Mouse (Mus musculus) kidney, postnatal 0 days (tissue): ENCODE results near the gene A130010J15Rik. TPM values are rescaled to one million over a fixed set of nuclear protein-coding genes. Genes with fewer than 3 reads are reported as not detected.
A peak's percentile ranks its signal among the peaks of the same experiment; 100 is the strongest.

Source experiments
- ATAC-seq: fragments of 200-750 bp; cut with Nextera tagmentation; replicated peaks from 2 replicates; pipeline ENCODE4 v1.8.0; 2017; ENCODE audit warnings: low read depth, moderate number of reproducible peaks, moderate TSS enrichment, moderate library complexity; ENCODE audit not compliant: low FRiP score
- DNase-seq: peaks from one replicate; pipeline ENCODE4 v3.0.0-alpha.2; 2016; ENCODE audit warnings: low spot score
- H3K27ac ChIP-seq: fragments of 300-500 bp; sonication (generic); 2 replicates; pipeline ENCODE4 v1.5.1; 2014; ENCODE audit warnings: mild to moderate bottlenecking
- H3K27me3 ChIP-seq: fragments of 300-500 bp; sonication (generic); 2 replicates; pipeline ENCODE4 v1.6.1; 2014; ENCODE audit warnings: low read length, mixed read lengths; ENCODE audit not compliant: insufficient read depth
- H3K36me3 ChIP-seq: fragments of 300-500 bp; sonication (generic); 2 replicates; pipeline ENCODE4 v1.6.1; 2014; ENCODE audit warnings: low read length, mixed read lengths; ENCODE audit not compliant: insufficient read depth
- H3K4me1 ChIP-seq: fragments of 300-500 bp; sonication (generic); replicated peaks from 2 replicates; pipeline ENCODE4 v1.6.1; 2014; ENCODE audit warnings: antibody characterized with exemption, low read length, mixed read lengths; ENCODE audit not compliant: insufficient read depth
- H3K4me2 ChIP-seq: fragments of 300-500 bp; sonication (generic); 2 replicates; pipeline ENCODE4 v1.6.1; 2014; ENCODE audit warnings: mild to moderate bottlenecking, low read length, moderate library complexity, mixed read lengths
- H3K4me3 ChIP-seq: fragments of 300-500 bp; sonication (generic); replicated peaks from 2 replicates; pipeline ENCODE4 v1.5.1; 2014; ENCODE audit warnings: low read depth, low read length
- H3K9ac ChIP-seq: fragments of 300-500 bp; sonication (generic); 2 replicates; pipeline ENCODE4 v1.6.1; 2014; ENCODE audit warnings: low read depth, low read length
- H3K9me3 ChIP-seq: fragments of 300-500 bp; sonication (generic); replicated peaks from 2 replicates; pipeline ENCODE4 v1.6.1; 2016; ENCODE audit warnings: low read length, inconsistent platforms, mixed read lengths
- CTCF ChIP-seq: IDR thresholded peaks from 2 replicates; pipeline ENCODE4 v1.5.1; 2016; ENCODE audit warnings: antibody characterized with exemption, low read depth, mild to moderate bottlenecking, moderate library complexity
- WGBS: fragments of 180-500 bp; shearing (Covaris S2); extraction: QIAGEN DNeasy Blood & Tissue Kit; methylation state at CpG from one replicate; pipeline ENCODE4 v1.1.7; 2014; 5-methylcytosine and 5-hydroxymethylcytosine counted together
- polyA plus RNA-seq: library from polyadenylated mRNA; unstranded; fragments of >200 nt; fragmentation: Nextera tagmentation; extraction: Ambion mirVana; gene quantifications from 2 replicates; pipeline ENCODE4 v1.2.1, GENCODE M21; 2015

Gene A130010J15Rik
- polyA plus RNA-seq, result 10.7 and 12.5 TPM in 2 replicates

DNA sequence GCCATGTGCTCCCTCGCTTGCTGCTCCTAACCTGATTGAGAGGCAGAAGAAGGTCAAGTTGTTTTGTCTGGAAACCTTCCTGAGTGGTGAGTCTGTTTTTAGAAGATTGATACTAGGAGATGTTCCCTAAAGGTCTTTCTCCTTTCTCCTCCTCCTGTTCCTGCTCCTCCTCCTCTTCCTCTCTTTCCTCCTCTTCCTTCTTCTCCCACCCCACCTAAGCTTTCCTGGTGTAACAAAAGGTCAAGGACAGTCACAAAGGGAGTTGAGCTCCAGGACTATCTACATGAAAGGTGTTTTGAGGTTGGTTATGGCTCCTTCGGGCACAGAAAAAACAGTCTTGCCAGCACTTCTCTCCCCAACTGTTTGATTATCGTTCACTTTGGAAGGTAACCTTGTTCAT, at the start of gene A130010J15Rik:
Gene A130010J15Rik, plus strand, starts transcription at position 301 of the 400 bp plus-strand sequence.
- H3K4me1 ChIP-seq, result peaks cover 2% of the 10 kb centered on the region; the same call in 1 of the 2 replicates
- no peak for DNase-seq
- no peak for ATAC-seq
- no peak within 1 kb of the TSS for H3K4me2 ChIP-seq
- no peaks in the 10 kb centered on the region for H3K9me3 ChIP-seq
- WGBS, result 94% methylated on average over 3 of the region's 3 CpGs
- H3K27me3 ChIP-seq, result no peaks in the 10 kb centered on the region
- H3K9ac ChIP-seq, result no peak within 1 kb of the TSS
- TF ChIP-seq CTCF, result no peak
- peaks cover 11% of the 10 kb centered on the region; the same call in 1 of the 2 replicates for H3K36me3 ChIP-seq
- H3K4me3 ChIP-seq, result no peak within 1 kb of the TSS
- H3K27ac ChIP-seq, result no peak within 1 kb of the TSS; the same call in 1 of the 2 replicates

DNA sequence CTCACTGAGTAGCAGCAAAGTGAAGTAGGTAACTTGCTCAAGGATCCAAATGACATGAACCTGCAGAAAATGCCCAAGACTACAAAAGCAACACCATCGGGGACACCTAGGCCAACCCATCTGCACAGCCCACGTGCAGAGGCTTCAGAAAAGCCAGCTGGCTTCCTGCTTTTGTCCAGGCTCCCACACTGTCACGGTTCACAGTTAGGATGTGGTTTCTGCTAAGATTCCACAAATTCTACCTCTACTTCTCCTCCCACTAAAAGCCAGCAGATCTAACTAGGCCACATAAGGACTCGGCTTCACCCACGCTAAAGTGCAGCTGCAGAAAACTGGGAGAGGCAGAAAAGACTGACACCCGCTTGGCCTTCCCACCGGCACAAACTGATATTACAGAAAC, 45.1 kb upstream of the A130010J15Rik start:
- H3K9me3 ChIP-seq, result no peaks in the 10 kb centered on the region
- H3K4me2 ChIP-seq, result no peak overlapping the region
- H3K4me1 ChIP-seq, result no peaks in the 10 kb centered on the region
- ATAC-seq (no peak), DNase-seq (no peak)
- H3K9ac ChIP-seq, result no peak overlapping the region
- TF ChIP-seq CTCF, result no peak
- H3K36me3 ChIP-seq, result peaks cover 55% of the 10 kb centered on the region
- no peak overlapping the region for H3K4me3 ChIP-seq
- no peak overlapping the region for H3K27ac ChIP-seq
- H3K27me3 ChIP-seq, result no peaks in the 10 kb centered on the region
- 92% methylated on average over 7 of the region's 7 CpGs for WGBS

DNA sequence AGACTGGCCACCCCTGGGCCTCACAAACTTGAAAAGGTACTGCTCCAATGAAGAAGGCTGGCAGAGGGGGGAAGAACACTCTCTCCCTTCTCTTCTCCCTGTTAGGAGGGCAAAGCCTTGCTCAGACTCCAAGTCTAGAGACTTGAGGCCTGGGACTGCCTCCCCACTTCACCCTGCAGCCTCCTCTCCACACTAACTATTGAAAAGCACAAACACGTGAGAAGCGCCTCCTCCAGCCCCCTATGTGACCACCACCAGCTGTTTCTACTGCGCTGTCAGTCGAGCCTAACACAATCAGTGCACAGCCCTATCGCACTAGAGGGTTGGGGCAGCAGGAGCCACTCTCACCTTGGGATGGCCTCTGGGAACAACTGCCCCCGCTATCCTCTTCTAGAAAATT, 44.6 kb upstream of the A130010J15Rik start:
- H3K36me3 ChIP-seq, result peaks cover 50% of the 10 kb centered on the region
- no peak for DNase-seq
- TF ChIP-seq CTCF, result no peak

DNA sequence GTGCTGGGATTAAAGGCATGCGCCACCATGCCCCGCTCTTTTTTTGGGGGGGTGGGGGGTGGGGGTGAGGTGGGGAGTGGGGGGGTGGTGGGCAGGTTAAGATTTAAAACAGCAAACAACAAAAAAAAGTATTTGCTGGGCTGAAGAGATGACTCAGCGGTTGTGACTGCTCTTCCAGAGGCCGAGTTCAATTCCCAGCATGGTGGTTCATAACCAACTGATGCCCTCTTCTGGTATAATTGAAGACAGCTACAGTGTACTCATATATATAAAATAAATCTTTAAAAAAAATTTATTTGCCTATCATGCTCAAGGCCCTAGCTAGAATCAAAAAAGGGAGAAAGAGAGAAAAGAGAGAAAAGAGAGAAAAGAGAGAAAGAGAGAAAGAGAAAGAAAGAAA, 42.0 kb upstream of the A130010J15Rik start:
- Histone ChIP-seq H3K36me3 (peaks cover 28% of the 10 kb centered on the region), H3K4me3 (no peak overlapping the region), H3K4me2 (no peak overlapping the region), H3K9ac (no peak overlapping the region), H3K9me3 (no peaks in the 10 kb centered on the region), H3K27ac (no peak overlapping the region), H3K4me1 (no peaks in the 10 kb centered on the region), H3K27me3 (no peaks in the 10 kb centered on the region)
- TF ChIP-seq CTCF, result peak; percentile 34; the same call in 1 of the 2 replicates
- DNase-seq (peak; percentile 39), ATAC-seq (no peak)
- WGBS, result 83% methylated on average over 4 of the region's 4 CpGs

More for the DNA sequence above, 44.6 kb upstream of the A130010J15Rik start:
- Histone ChIP-seq H3K9ac (no peak overlapping the region), H3K27ac (no peak overlapping the region), H3K27me3 (no peaks in the 10 kb centered on the region), H3K4me1 (no peaks in the 10 kb centered on the region), H3K4me2 (no peak overlapping the region), H3K4me3 (no peak overlapping the region), H3K9me3 (no peaks in the 10 kb centered on the region)
- 88% methylated on average over 6 of the region's 6 CpGs for WGBS
- no peak for ATAC-seq

DNA sequence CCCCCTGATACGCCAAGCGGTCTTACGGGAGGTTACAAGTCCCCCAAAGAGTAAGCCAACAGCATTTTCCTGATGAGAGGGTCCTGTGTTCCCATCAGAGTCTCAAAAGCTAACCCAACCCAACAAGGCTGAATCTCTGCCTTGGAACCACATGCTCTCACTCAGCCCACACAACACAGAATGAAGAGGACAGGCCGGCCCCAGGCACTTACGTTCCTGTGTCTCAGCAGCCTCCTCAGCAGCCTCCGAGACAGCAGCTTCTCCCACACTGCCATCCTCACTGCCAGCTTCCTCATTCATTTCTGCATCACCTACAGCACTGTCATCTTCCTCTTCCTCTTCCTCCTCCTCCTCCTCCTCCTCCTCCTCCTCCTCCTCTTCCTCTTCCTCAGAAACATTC, 39.8 kb upstream of the A130010J15Rik start:
- H3K9me3 ChIP-seq, result no peaks in the 10 kb centered on the region
- TF ChIP-seq CTCF, result no peak
- no peak overlapping the region for H3K4me2 ChIP-seq
- ATAC-seq, result no peak
- no peak overlapping the region for H3K27ac ChIP-seq
- WGBS, result 92% methylated on average over 6 of the region's 6 CpGs
- H3K36me3 ChIP-seq, result peaks cover 7% of the 10 kb centered on the region; the same call in 1 of the 2 replicates
- no peak for DNase-seq
- H3K4me1 ChIP-seq, result no peaks in the 10 kb centered on the region
- H3K9ac ChIP-seq, result no peak overlapping the region
- H3K27me3 ChIP-seq, result no peaks in the 10 kb centered on the region
- no peak overlapping the region for H3K4me3 ChIP-seq

DNA sequence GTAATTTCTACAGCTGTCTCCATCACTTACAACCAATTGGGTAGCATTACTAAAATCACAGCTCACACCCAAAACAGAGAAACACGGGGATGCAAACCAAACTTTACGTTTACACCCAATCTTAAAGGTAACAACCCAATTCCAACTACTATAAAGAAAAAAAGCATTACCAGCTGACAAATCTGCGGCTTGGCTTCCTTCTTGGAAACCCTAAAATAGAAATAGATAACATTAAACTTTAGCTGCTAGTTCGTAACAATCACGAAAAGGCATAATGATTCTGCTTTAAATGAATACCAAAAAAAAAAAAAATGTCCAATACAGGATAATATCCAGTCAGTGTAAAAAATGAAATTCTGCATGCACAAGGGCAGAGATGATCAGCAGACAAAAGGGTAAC, 38.5 kb upstream of the A130010J15Rik start:
- Histone ChIP-seq H3K36me3 (no peaks in the 10 kb centered on the region), H3K4me2 (peak overlapping the region; percentile 80), H3K27ac (no peak overlapping the region), H3K27me3 (no peaks in the 10 kb centered on the region), H3K4me1 (no peaks in the 10 kb centered on the region), H3K9ac (peak overlapping the region; percentile 80; the same call in 1 of the 2 replicates), H3K9me3 (no peaks in the 10 kb centered on the region), H3K4me3 (peak overlapping the region; percentile 81)
- no peak for DNase-seq
- no peak for ATAC-seq
- WGBS, result 23% methylated on average over 5 of the region's 5 CpGs
- no peak for TF ChIP-seq CTCF
